Comparison of ENCODE assay signal across 29 mouse cellular contexts in genomic region chr6:148522893-148523292, GRCm38 (mm10).
A peak's percentile ranks its signal among the peaks of the same experiment; 100 is the strongest.
DNase-seq lines count a peak whose midpoint lies in the region; ATAC-seq and TF ChIP-seq lines count a peak whose summit lies in the region.
"Had no signal": no experiment of that assay in that cellular context is flagged by ENCODE, and none has a peak within 500 bp of the region (broad histone marks: within the 10 kb centered on the region; RNA-seq: fewer than 3 reads in every experiment).

No protein-coding gene starts in this region.

- no peak overlapping the region for H3K27ac ChIP-seq in liver, embryonic 12.5 days
- no peak overlapping the region for H3K27ac ChIP-seq in liver, embryonic 14.5 days
- H3K27ac ChIP-seq: embryonic facial prominence, embryonic 13.5 days; forebrain, embryonic 12.5 days; hindbrain, embryonic 10.5 days; hindbrain, embryonic 15.5 days; macrophage; midbrain, embryonic 10.5 days; midbrain, embryonic 15.5 days had no signal

- H3K9me3 ChIP-seq in liver, embryonic 12.5 days (replicated peaks), result no peaks in the 10 kb centered on the region
- no peaks in the 10 kb centered on the region for H3K9me3 ChIP-seq in liver, embryonic 14.5 days (ENCODE audit: control insufficient read depth, low read length)
- H3K9me3 ChIP-seq: embryonic facial prominence, embryonic 13.5 days; forebrain, embryonic 12.5 days; G1E; hindbrain, embryonic 10.5 days; hindbrain, embryonic 15.5 days; midbrain, embryonic 10.5 days; midbrain, embryonic 15.5 days had no signal

- no peak overlapping the region for H3K9ac ChIP-seq in liver, embryonic 12.5 days
- H3K9ac ChIP-seq in liver, embryonic 14.5 days (replicated peaks), result no peak overlapping the region; the same call in 1 of the 2 replicates
- H3K9ac ChIP-seq: embryonic facial prominence, embryonic 13.5 days; forebrain, embryonic 12.5 days; forebrain, postnatal 0 days; hindbrain, embryonic 15.5 days; midbrain, embryonic 15.5 days had no signal

- no peak overlapping the region for H3K4me2 ChIP-seq in liver, embryonic 12.5 days
- H3K4me2 ChIP-seq in liver, embryonic 14.5 days (ENCODE audit: low read depth), result no peak overlapping the region
- H3K4me2 ChIP-seq: embryonic facial prominence, embryonic 13.5 days; forebrain, embryonic 12.5 days; hindbrain, embryonic 15.5 days; midbrain, embryonic 15.5 days had no signal

- peak; percentile 40 for ATAC-seq in liver, embryonic 12.5 days
- peak; percentile 29; the same call in 1 of the 2 replicates for ATAC-seq in liver, embryonic 14.5 days (ENCODE audit: insufficient read depth)
- ATAC-seq in megakaryocyte-erythroid progenitor cell, adult 5-6 weeks (replicated peaks; ENCODE audit: low FRiP score, low TSS enrichment, poor library complexity, severe bottlenecking), result peak; percentile 77
- ATAC-seq: forebrain, postnatal 0 days; inflammation-experienced regulatory T-cells, adult 6 months; lung, postnatal 0 days; midbrain, embryonic 15.5 days; Patski had no signal

- peaks cover 38% of the 10 kb centered on the region for H3K4me1 ChIP-seq in liver, embryonic 12.5 days
- peaks cover 17 to 24% of the 10 kb centered on the region in 2 experiments for H3K4me1 ChIP-seq in liver, embryonic 14.5 days (replicated peaks; ENCODE audit: control insufficient read depth in 2 of 2, insufficient read depth in 2 of 2, low read length in 1 of 2)
- H3K4me1 ChIP-seq: embryonic facial prominence, embryonic 13.5 days; forebrain, embryonic 12.5 days; hindbrain, embryonic 10.5 days; hindbrain, embryonic 15.5 days; midbrain, embryonic 15.5 days had no signal

- H3K4me3 ChIP-seq in liver, embryonic 12.5 days, result no peak overlapping the region
- H3K4me3 ChIP-seq in liver, embryonic 14.5 days (ENCODE audit: insufficient read depth in 1 of 2, low read depth in 2 of 2, low read length in 2 of 2), result no peak overlapping the region
- H3K4me3 ChIP-seq: embryonic facial prominence, embryonic 13.5 days; erythroblast, embryonic 14.5 days; forebrain, embryonic 12.5 days; hindbrain, embryonic 10.5 days; hindbrain, embryonic 15.5 days; layer of hippocampus, adult 2 months; midbrain, embryonic 10.5 days; midbrain, embryonic 15.5 days had no signal

- 28% methylated on average over 1 of the region's 1 CpGs for WGBS in liver, embryonic 12.5 days (ENCODE audit: insufficient replicate concordance)
- WGBS in liver, embryonic 14.5 days (ENCODE audit: insufficient replicate concordance), result 24% methylated on average over 1 of the region's 1 CpGs

- peak; percentile 8 to 11 for DNase-seq in layer of hippocampus, adult 18-20 months (ENCODE audit: low spot score in 2 of 2)
- no peak for DNase-seq in layer of hippocampus, adult 9-11 months
- DNase-seq in liver, result no peak
- no peak for DNase-seq in liver, embryonic 14.5 days (ENCODE audit: low read depth in 3 of 3, low spot score in 3 of 3)
- no peak for DNase-seq in thymus, postnatal 14 days
- DNase-seq in spleen, postnatal 14 days (ENCODE audit: low spot score in 2 of 2), result no peak
- DNase-seq: adrenal gland, postnatal 14 days; cerebellum, adult 11-12 months; cerebellum, adult 9-11 months; forebrain, postnatal 0 days; gastrocnemius, postnatal 14 days; heart, postnatal 14 days; kidney, adult 11 months; kidney, postnatal 25 days had no signal

- peak; percentile 29 for TF ChIP-seq EP300 in liver, embryonic 14.5 days (IDR thresholded peaks at IDR 0.05; ENCODE audit: low read depth)

- no peaks in the 10 kb centered on the region for H3K36me3 ChIP-seq in liver, embryonic 12.5 days
- H3K36me3 ChIP-seq in liver, embryonic 14.5 days (replicated peaks; ENCODE audit: control insufficient read depth, insufficient read depth, low read depth), result no peaks in the 10 kb centered on the region
- H3K36me3 ChIP-seq: embryonic facial prominence, embryonic 13.5 days; forebrain, embryonic 12.5 days; G1E; hindbrain, embryonic 10.5 days; hindbrain, embryonic 15.5 days; midbrain, embryonic 10.5 days; midbrain, embryonic 15.5 days had no signal

- no peak for TF ChIP-seq CTCF in liver, embryonic 14.5 days (IDR thresholded peaks at IDR 0.05; ENCODE audit: low read depth)

- H3K27me3 ChIP-seq in liver, embryonic 12.5 days (replicated peaks), result no peaks in the 10 kb centered on the region
- H3K27me3 ChIP-seq in liver, embryonic 14.5 days (ENCODE audit: control insufficient read depth, insufficient read depth, low read length), result no peaks in the 10 kb centered on the region
- H3K27me3 ChIP-seq: embryonic facial prominence, embryonic 13.5 days; forebrain, embryonic 12.5 days; hindbrain, embryonic 15.5 days; midbrain, embryonic 15.5 days; Patski had no signal

Comparison
In these comparisons a context has a peak if more than half of its experiments do, and no peak if none do; other contexts are left out.
1. DNase-seq: peak in layer of hippocampus, adult 18-20 months (2 of 2); none in layer of hippocampus, adult 9-11 months (single experiment), liver (single experiment), liver, embryonic 14.5 days (0 of 3), thymus, postnatal 14 days (single experiment) and spleen, postnatal 14 days (0 of 2).
2. Peak in every context shown above with its lines, with median percentiles within 50 percentile points of each other: ATAC-seq.